Comparison of ENCODE assay signal across 8 mouse cellular contexts in the genomic region with DNA sequence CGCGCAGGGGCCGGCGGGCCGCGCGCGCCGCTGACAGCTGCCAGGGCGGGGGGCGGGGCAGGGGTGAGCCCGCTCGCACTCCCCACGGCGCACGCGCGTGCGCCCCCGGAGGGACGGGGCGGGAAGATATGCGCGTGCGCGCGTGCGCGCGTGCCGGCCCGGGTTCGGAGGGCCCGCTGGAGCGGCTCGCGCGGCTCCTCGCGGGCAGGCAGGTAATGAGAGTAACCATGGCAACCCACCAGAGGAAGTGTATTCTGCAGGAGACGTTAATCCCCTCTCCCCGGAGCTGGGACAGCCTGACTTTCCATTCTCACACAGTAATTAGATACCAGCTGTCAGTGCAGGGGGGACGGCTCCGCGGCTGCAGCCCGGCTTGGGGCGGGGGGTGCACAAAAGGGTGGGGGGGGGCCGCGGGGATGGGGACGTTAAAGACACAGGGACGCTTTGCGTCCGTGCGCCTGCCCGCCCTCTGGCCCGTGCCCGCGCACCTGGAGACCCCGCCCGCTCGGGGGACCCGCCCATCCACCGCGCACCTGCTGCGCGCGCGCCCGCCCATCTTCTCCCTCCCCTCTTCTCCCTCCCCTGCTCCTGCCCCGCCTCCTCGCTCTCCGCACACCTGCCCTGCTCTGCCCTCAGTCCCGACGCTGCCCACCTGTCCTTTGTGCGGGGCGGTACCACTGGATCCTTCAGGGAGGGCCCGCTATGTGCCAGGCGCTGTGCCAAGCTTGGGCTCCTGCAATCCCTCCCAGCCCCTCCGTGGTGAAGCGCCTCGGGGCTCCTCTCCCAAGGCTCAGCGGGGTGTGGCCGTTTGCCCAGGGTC. TPM values are rescaled to one million over a fixed set of nuclear protein-coding genes. Genes with fewer than 3 reads are reported as not detected.
DNase-seq lines count a peak whose midpoint lies in the region; ATAC-seq lines count a peak whose summit lies in the region.

A gene (plus strand): TSS at position 218 of the 820 bp plus-strand sequence.

- peak; percentile 41 for ATAC-seq in liver, embryonic 12.5 days
- ATAC-seq in stomach, embryonic 15.5 days (ENCODE audit: insufficient read depth, low FRiP score, low read depth), result peak; percentile 54

- no peaks in the 10 kb centered on the region for H3K36me3 ChIP-seq in heart, embryonic 10.5 days
- no peaks in the 10 kb centered on the region for H3K36me3 ChIP-seq in liver, embryonic 12.5 days
- no peaks in the 10 kb centered on the region for H3K36me3 ChIP-seq in stomach, embryonic 15.5 days

- H3K27ac ChIP-seq in heart, embryonic 10.5 days, result peak within 1 kb of the TSS; percentile 92
- H3K27ac ChIP-seq in liver, embryonic 12.5 days, result peak within 1 kb of the TSS; percentile 100
- H3K27ac ChIP-seq in stomach, embryonic 15.5 days, result peak within 1 kb of the TSS; percentile 57

- peak within 1 kb of the TSS; percentile 95 for H3K9ac ChIP-seq in liver, embryonic 12.5 days
- peak within 1 kb of the TSS; percentile 47; the same call in 1 of the 2 replicates for H3K9ac ChIP-seq in stomach, embryonic 15.5 days

- under 1% methylated on average over 77 of the region's 83 CpGs for WGBS in heart, embryonic 10.5 days
- 2% methylated on average over 70 of the region's 83 CpGs for WGBS in liver, embryonic 12.5 days (ENCODE audit: insufficient replicate concordance)
- WGBS in stomach, embryonic 15.5 days, result 1% methylated on average over 66 of the region's 83 CpGs

- peaks cover 19% of the 10 kb centered on the region for H3K27me3 ChIP-seq in heart, embryonic 10.5 days (ENCODE audit: insufficient read depth, poor library complexity, severe bottlenecking)
- H3K27me3 ChIP-seq in liver, embryonic 12.5 days (replicated peaks), result no peaks in the 10 kb centered on the region
- no peaks in the 10 kb centered on the region for H3K27me3 ChIP-seq in stomach, embryonic 15.5 days (replicated peaks)

- peak within 1 kb of the TSS; percentile 98 for H3K4me2 ChIP-seq in liver, embryonic 12.5 days
- H3K4me2 ChIP-seq in stomach, embryonic 15.5 days, result peak within 1 kb of the TSS; percentile 95

- peaks cover 67% of the 10 kb centered on the region for H3K4me1 ChIP-seq in heart, embryonic 10.5 days
- H3K4me1 ChIP-seq in liver, embryonic 12.5 days, result peaks cover 91% of the 10 kb centered on the region
- peaks cover 41% of the 10 kb centered on the region for H3K4me1 ChIP-seq in stomach, embryonic 15.5 days

- peak; percentile 67 to 71 for DNase-seq in B cell, adult 2 months
- peak; percentile 81 for DNase-seq in adrenal gland, postnatal 14 days
- peak; percentile 73 for DNase-seq in embryo, embryonic 9.5 days (ENCODE audit: extremely low spot score)
- DNase-seq in heart, embryonic 10.5 days (ENCODE audit: low spot score), result peak; percentile 86
- DNase-seq in kidney, adult 9 months, result peak; percentile 55
- DNase-seq in naive thymus-derived CD4-positive, alpha-beta T cell, adult 2 months (ENCODE audit: low read depth), result peak; percentile 75

- H3K9me3 ChIP-seq in heart, embryonic 10.5 days, result no peaks in the 10 kb centered on the region
- H3K9me3 ChIP-seq in liver, embryonic 12.5 days (replicated peaks), result no peaks in the 10 kb centered on the region
- H3K9me3 ChIP-seq in stomach, embryonic 15.5 days, result no peaks in the 10 kb centered on the region

- H3K4me3 ChIP-seq in heart, embryonic 10.5 days, result peak within 1 kb of the TSS; percentile 79
- peak within 1 kb of the TSS; percentile 75 for H3K4me3 ChIP-seq in liver, embryonic 12.5 days
- peak within 1 kb of the TSS; percentile 61 for H3K4me3 ChIP-seq in stomach, embryonic 15.5 days (replicated peaks)

RNA-seq across cellular contexts. Expression of the gene that starts here (rescaled TPM):
- total RNA-seq in adrenal gland, postnatal 14 days (2021), result not detected in 2 replicates
- polyA plus RNA-seq in heart, embryonic 10.5 days (2016; fragmentation: Nextera tagmentation; extraction: Ambion mirVana), result not detected in 2 replicates
- polyA plus RNA-seq in liver, embryonic 12.5 days (2016; fragmentation: Nextera tagmentation; extraction: Ambion mirVana), result not detected in 2 replicates
- not detected in 2 replicates for polyA plus RNA-seq in stomach, embryonic 15.5 days (2015; fragmentation: Nextera tagmentation; extraction: Ambion mirVana)

Comparison
In these comparisons a context has a peak if more than half of its experiments do, and no peak if none do; other contexts are left out.
1. Peak in every context shown above with its lines: DNase-seq, ATAC-seq, H3K4me3 ChIP-seq and H3K27ac ChIP-seq.
2. Peak in DNase-seq in adrenal gland, postnatal 14 days; RNA of the gene not detected or under 1 TPM.
3. Peak in DNase-seq, H3K4me3 ChIP-seq and H3K27ac ChIP-seq in heart, embryonic 10.5 days; RNA of the gene not detected or under 1 TPM.
4. Peak in ATAC-seq, H3K4me3 ChIP-seq, H3K27ac ChIP-seq, H3K9ac ChIP-seq and H3K4me2 ChIP-seq in liver, embryonic 12.5 days; RNA of the gene not detected or under 1 TPM.
5. Peak in ATAC-seq, H3K4me3 ChIP-seq, H3K27ac ChIP-seq, H3K9ac ChIP-seq and H3K4me2 ChIP-seq in stomach, embryonic 15.5 days; RNA of the gene not detected or under 1 TPM.